8 mouse cellular contexts compared by ENCODE assay signal in genomic region chr4:135768572-135769526, GRCm38 (mm10). TPM values are rescaled to one million over a fixed set of nuclear protein-coding genes. Genes with fewer than 3 reads are reported as not detected.
DNase-seq lines count a peak whose midpoint lies in the region; ATAC-seq and TF ChIP-seq lines count a peak whose summit lies in the region.

No protein-coding gene starts in this region.

- H3K27ac ChIP-seq in left cerebral cortex, adult 2 months, result no peak overlapping the region

- no peak overlapping the region for H3K4me3 ChIP-seq in G1E (ENCODE audit: low read depth, low read length)
- no peak overlapping the region for H3K4me3 ChIP-seq in left cerebral cortex, adult 2 months

- DNase-seq in layer of hippocampus, postnatal 25 days (ENCODE audit: extremely low spot score in 1 of 2, low spot score in 1 of 2), result peak; percentile 23 to 50
- no peak for DNase-seq in layer of hippocampus, adult 9-10 months (ENCODE audit: low spot score)
- peak; percentile 13 for DNase-seq in G1E (ENCODE audit: low spot score)
- DNase-seq in brain, adult 2 months (ENCODE audit: low read depth, low spot score), result peak; percentile 32
- DNase-seq in frontal cortex, postnatal 36 days (ENCODE audit: low spot score in 2 of 2), result peak; percentile 22 to 24
- DNase-seq in left cerebral cortex, adult 2 months (ENCODE audit: extremely low spot score in 1 of 2, low spot score in 2 of 2), result peak in 1 of 2 experiments; percentile 34
- DNase-seq in retina, postnatal 1 day, result peak; percentile 70
- DNase-seq in spleen, postnatal 36 days (ENCODE audit: low spot score in 2 of 2), result no peak

- no peak for ATAC-seq in G1E (ENCODE audit: extremely low read depth, insufficient number of reproducible peaks, low FRiP score, poor library complexity, severe bottlenecking)

- no peaks in the 10 kb centered on the region for H3K36me3 ChIP-seq in G1E (replicated peaks)

- H3K4me1 ChIP-seq in G1E (ENCODE audit: insufficient read depth, low read depth, low read length), result no peaks in the 10 kb centered on the region

- H3K27me3 ChIP-seq in G1E (ENCODE audit: insufficient read depth, low read length), result peaks cover 7% of the 10 kb centered on the region; the same call in 1 of the 2 replicates

- intact Hi-C loops in left cerebral cortex, adult 2 months (cut with DNase I), result no loop called here

- no peaks in the 10 kb centered on the region for H3K9me3 ChIP-seq in G1E (replicated peaks)

- TF ChIP-seq CTCF in G1E (IDR thresholded peaks at IDR 0.05; ENCODE audit: low read depth, low read length), result no peak
- TF ChIP-seq CTCF in left cerebral cortex, adult 2 months (IDR thresholded peaks at IDR 0.05), result peak; percentile 54

RNA-seq across cellular contexts. Expression of gene Myom3, which starts 9.3 kb away (rescaled TPM):
- 1 to 10 TPM in 1 of 2 experiments, under 1 TPM in 1; 0.66 to 1.2 TPM for total RNA-seq in layer of hippocampus, postnatal 25 days (2021)
- total RNA-seq in G1E (2014; fragmentation: Nextera tagmentation) (not detected in 2 replicates), G1E (2017) (0.06 and 0.11 TPM in 2 replicates)
- polyA plus RNA-seq in G1E (2012), result not detected in 2 replicates
- total RNA-seq in left cerebral cortex, adult 2 months (2021), result 1 to 10 TPM in 1 of 2 experiments, under 1 TPM in 1; 0.96 to 1.4 TPM

RNA-seq across cellular contexts. Expression of gene Il22ra1, which starts 40.9 kb away (rescaled TPM):
- under 1 TPM in 1 of 2 experiments, not detected in 1; 0.14 TPM for total RNA-seq in layer of hippocampus, postnatal 25 days (2021)
- total RNA-seq in G1E (2014; fragmentation: Nextera tagmentation) (not detected in 2 replicates), G1E (2017) (0.05 and 0.06 TPM in 2 replicates)
- polyA plus RNA-seq in G1E (2012), result not detected in 2 replicates
- under 1 TPM in 1 of 2 experiments, not detected in 1; 0.14 TPM for total RNA-seq in left cerebral cortex, adult 2 months (2021)

Comparison
In these comparisons a context has a peak if more than half of its experiments do, and no peak if none do; other contexts are left out.
1. DNase-seq: peak in layer of hippocampus, postnatal 25 days (2 of 2), G1E (single experiment), brain, adult 2 months (single experiment), frontal cortex, postnatal 36 days (2 of 2) and retina, postnatal 1 day (single experiment); none in layer of hippocampus, adult 9-10 months (single experiment) and spleen, postnatal 36 days (0 of 2).